Mouse (Mus musculus) cerebellum, postnatal 4 days (tissue): ENCODE results near the gene Kdm2b.

Experiments used
- DNase-seq, 2 experiments: peaks; one replicate each; pipeline ENCODE4 v3.0.0; 2022; ENCODE audit warnings: low spot score in 2 of 2, mixed read lengths in 1 of 2

Gene Kdm2b

GRCm38 (mm10) chr5:122989551-122990330 is at the start of gene Kdm2b:
Gene Kdm2b (minus strand): TSS chr5:122989823.
- no peak for DNase-seq

- DNase-seq = peak in 1 of 2 experiments; percentile 39
Measured at GRCm38 (mm10) chr5:123039120-123039752, 49.6 kb upstream of the Kdm2b start.

GRCm38 (mm10) chr5:123038115-123038514 is 48.5 kb upstream of the Kdm2b start:
- no peak for DNase-seq

GRCm38 (mm10) chr5:123035564-123035963 is 45.9 kb upstream of the Kdm2b start:
- DNase-seq = no peak

DNA sequence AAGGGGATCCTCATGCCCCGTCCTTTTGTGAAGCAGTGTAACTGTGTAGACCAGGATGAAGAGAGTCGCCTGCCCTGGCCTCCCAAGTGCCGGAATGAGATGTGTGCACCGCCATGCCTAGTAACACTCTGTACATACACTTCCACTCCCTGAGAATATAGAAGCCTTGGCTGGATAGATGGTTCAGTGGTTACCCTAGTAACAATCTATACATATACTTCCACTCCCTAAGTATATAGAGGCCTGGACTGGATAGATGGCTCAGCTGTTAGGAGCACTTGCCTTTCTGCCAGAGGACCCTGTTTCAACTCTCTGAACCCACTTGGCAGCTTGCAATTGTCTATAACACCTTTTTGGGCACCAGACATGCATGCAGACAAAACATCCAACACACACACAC is 45.5 kb upstream of the Kdm2b start:
- DNase-seq = no peak

GRCm38 (mm10) chr5:123033646-123034160 is 44.1 kb upstream of the Kdm2b start:
- DNase-seq = no peak

- DNase-seq = no peak
Measured at GRCm38 (mm10) chr5:123031312-123031711, 41.7 kb upstream of the Kdm2b start.

DNA sequence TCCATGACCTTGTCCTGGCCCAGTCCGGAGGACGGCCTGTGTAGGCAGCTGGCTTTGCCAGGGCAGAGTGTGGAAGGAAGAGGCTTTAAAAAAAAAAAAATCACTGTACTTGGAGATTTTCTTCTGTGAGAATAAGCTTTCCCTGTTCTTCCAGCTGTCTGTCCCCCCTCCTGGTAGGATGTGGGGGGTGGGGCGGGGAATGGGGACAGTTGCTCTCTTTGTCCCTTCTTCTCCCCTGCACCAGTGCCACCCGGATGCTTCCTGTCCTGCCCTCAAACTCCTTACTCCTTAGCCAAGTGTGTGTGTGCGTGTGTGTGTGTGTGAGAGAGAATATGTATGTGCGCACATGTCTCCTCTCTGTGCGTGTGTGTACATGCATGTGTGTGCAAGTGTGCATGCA is 40.1 kb upstream of the Kdm2b start:
- DNase-seq = no peak

DNA sequence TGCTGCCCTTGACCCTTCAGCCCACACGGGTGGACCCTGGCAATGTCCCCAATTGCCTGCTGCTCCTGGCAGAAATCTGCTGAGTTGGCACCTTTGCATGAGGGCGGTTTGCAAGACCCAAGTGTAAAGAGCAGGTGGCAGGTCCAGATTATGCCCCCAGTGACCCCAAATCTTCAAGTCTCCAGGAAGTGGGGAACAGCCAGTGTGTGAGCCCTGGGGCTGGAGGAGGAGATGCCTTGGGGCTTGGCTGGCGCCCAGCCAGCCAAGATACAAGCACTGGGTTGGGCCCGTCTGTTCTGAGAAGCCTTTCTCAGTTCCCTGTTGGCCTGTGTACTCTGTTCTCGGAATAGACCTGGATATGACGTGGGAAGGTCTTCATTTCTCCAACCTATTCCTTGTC is 37.8 kb upstream of the Kdm2b start:
- no peak for DNase-seq

DNA sequence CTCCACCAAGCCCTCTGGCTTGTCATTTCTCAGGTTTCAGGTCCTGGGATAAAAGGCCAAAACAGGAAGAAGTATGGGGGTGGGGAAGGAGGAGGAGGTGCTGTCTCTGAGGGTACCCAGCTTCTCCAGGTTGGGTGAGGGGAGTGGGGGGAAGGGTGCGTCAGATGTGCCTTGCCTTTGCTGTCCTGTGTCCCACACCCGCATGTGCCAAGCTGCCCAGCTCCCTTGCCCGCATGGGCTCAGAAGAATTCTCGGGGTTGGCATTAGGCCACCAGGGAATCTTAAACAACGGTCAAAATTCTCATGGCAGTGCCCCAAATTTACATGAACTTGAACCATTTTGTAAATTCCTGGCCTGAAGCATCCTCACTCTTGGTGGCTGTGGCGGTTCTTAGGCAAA is 36.8 kb upstream of the Kdm2b start:
- no peak for DNase-seq

DNA sequence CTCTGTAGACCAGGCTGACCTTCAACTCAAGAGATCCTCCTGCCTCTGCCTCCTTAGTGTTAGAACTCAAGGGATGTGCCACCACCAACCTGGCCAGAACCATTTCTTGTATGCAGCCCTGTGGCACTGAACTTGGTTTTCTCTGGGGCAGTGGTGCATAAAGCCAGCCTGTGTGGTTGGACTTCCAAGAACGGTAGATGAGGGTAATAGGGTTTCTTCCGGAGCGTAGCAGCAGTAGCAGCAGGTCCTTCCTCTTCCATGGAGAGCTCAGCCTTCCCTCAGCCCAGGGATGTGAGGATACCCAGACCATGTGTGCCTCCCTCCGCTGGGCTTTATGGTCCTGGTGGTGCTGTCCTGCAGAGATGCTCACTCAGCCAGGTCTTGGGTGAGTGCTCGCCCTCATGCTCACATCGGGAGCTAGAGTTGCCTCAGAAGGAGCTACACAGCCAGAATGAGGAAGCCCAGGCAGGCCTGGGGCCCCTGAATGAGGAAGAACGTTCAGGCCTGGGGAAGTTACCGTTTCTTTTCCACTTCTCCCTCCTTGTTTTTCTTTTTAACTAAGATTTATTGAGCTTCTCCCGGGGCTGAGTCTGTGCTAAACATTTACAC is 35.4 kb upstream of the Kdm2b start:
- DNase-seq = no peak

DNA sequence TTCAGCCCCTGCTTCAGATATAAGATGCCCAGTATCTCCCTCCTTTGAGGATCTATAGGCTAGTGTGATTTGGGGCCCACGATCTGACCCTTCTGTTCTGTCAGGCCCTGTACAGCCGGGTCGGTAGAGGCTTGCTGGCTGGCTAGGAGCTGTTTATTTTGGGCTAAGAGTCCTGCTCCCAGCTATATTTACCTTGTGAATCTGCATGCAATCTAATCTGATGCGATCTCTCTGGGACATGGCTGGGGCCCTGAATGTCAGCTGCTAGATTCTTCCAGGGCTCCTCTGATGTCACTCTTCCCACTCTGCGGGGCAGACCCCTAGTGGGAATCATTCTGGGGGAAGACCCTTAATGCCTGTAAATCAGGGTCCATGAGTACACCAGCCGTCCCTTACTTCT is 34.7 kb upstream of the Kdm2b start:
- DNase-seq = no peak

GRCm38 (mm10) chr5:123023049-123023448 is 33.4 kb upstream of the Kdm2b start:
- no peak for DNase-seq

DNA sequence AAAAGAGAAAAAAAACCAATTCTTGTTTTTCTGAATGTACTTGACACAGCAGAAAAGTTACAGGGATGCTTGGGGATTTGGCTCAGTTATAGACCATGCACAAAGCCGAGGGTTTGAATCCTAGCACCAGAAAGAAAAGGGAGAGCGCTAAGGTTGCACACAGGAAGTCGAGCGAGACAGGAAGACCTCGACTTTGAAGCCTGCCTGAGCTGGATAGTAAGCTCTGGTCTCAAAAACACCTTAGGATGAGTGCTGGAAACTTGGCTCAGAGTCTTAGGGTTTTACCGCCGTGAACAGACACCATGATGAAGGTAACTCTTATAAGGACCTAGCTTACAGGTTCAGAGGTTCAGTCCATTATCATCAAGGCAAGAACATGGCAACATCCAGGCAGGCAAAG is 31.8 kb upstream of the Kdm2b start:
- no peak for DNase-seq

GRCm38 (mm10) chr5:123020426-123020825 is 30.8 kb upstream of the Kdm2b start:
- no peak for DNase-seq

DNA sequence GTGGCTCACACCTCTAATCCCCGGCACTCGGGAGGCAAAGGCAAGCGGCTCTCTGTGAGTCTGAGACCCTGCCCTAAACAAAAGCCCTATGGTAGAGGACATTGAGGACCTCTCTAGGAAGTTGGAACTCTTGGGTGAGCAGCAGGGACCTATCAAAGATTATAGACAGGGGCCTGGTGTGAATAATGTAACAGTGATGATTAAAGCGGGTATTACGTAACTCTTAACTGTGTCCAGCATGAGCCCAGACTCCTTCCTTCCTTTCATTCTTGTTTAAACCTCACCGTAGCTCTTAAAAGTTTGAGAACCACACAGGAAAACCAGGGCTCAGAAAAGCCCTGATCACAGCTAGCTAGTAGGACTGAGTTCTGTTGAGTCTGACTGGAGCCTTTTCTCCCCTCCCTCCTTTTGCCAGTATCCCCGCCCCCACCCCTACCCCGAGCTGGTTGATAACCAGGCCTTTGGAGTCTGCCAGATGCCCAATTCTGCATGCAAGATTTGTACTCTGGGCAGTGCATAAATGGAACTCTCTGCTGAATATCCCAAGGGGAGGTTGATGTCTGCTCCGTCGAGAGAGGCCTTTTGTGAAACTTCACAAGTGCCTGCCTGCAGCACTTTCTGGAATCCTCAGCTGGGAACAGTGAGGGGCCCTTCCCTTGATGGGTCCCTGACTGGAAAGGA is 29.9 kb upstream of the Kdm2b start:
- no peak for DNase-seq

GRCm38 (mm10) chr5:123017504-123017903 is 27.9 kb upstream of the Kdm2b start:
- DNase-seq = no peak

DNA sequence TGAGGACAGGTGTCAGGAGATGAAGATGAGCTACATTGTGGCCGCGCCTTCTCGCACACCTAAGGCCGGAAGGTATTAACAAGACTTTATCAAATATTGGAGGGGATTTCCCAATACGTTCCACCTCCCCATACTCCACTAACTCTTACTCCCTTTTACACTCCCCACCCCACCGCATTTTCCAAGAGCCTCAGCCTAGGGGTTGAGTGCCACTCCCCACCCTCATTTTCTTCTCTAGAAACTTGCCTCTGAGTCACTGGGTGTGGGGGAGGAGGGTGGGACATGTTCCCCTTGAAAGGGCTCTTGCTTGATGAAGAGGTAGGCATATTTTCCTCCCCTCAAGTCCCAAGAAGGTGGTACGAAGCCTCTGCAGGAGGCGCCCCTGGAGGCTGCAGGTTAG is 26.3 kb upstream of the Kdm2b start:
- DNase-seq = no peak

DNA sequence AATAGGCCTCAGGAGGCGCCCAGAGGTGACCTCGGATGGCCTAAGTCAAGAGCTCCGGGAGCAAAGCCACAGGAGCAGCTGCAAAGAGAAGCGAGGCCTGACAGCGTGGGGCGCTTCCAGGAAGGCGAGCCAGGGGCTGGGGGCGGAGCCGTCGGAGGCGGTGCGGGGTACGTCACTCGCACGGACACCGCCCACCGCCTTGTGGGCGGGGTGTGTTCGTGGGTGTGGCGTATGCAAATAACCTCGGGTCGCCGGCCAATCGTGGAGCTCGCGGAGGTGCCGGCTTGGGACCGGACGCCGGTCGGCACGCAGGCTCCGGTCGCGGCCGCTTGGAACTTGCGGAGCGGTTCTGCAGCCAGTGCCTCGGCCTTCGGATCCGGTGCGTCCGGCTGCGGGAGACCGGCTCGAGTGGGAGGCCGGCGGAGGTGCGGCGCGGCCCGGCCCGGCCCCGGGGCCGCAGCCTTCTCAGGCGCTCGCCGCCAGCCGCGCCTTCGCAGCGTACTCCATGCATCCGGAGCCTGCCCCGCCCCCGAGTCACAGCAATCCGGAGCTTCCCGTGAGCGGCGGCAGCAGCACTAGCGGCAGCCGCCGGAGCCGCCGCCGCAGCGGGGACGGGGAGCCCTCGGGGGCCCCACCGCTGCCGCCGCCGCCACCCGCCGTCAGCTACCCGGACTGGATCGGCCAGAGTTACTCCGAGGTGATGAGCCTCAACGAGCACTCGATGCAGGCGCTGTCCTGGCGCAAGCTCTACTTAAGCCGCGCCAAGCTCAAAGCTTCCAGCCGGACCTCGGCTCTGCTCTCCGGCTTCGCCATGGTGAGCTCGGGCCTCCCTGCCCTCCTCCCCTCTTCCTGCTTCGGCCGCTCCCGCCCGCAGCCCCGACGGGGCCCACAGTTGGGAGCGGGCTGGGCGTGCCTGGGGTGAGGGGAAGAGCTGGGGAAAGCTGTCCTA is 25.4 kb upstream of the Kdm2b start, which contains the start of gene Orai1:
Gene Orai1, plus strand, starts transcription at position 322 of the 949 bp plus-strand sequence.
- DNase-seq = peak; percentile 84 to 95

DNA sequence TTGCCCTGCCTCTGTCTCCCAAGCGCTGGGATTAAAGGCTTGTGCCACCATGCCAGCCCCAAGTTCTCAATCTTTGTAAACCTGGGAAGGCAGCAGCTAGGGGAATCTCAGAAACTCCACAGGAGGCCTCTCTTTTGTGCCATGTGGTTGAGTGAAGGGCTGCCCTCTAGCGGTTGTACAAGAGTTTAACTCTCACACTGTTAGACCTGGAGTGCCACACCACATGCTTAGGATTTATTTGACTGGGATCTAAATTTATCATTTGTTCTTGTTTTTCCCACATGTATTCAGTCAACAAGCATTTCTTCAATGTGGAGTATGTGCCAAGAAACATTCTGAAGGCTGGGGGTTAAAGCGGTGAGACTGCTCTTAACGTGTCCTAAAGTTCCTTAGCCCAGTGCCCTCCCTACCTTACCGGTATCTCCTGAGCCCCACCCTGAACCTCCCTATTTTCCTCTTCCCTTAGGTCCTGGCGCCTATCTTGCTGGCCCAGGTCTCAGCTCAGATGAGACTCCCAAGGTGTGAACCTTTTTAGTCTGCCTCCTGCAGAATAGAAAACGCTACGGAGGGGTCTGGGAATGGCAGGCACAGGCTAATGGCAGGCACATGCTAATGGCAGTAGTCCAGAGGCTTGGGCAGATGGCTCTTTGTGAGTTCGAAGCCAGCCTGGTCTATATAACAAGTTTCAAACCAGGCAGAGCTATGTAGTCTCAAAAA is 24.1 kb upstream of the Kdm2b start:
- peak in 1 of 2 experiments; percentile 63 for DNase-seq
